Mouse (Mus musculus) bone marrow macrophage, adult 2 months (primary cell): ENCODE data around the gene Cdh26. TPM values are rescaled to one million over a fixed set of nuclear protein-coding genes. Genes with fewer than 3 reads are reported as not detected.
A peak's percentile ranks its signal among the peaks of the same experiment; 100 is the strongest.

Experiments used
- H3K27ac ChIP-seq: 2 replicates; pipeline ENCODE4 v1.5.1; 2012; ENCODE audit warnings: low read depth, low read length; ENCODE audit not compliant: insufficient read depth
- H3K4me1 ChIP-seq: 2 replicates; pipeline ENCODE4 v1.6.1; 2012; ENCODE audit warnings: low read length; ENCODE audit not compliant: control insufficient read depth, insufficient read depth
- H3K4me3 ChIP-seq: 2 replicates; pipeline ENCODE4 v1.5.1; 2012; ENCODE audit warnings: mild to moderate bottlenecking, low read length, moderate library complexity; ENCODE audit not compliant: insufficient read depth
- CTCF ChIP-seq: IDR thresholded peaks from 2 replicates; pipeline ENCODE4 v1.5.1; 2012; ENCODE audit warnings: low read depth, mild to moderate bottlenecking, low read length, moderate library complexity
- POLR2A ChIP-seq: IDR thresholded peaks from 2 replicates; pipeline ENCODE4 v1.6.1; 2012; ENCODE audit warnings: mild to moderate bottlenecking, low read depth, low read length, borderline replicate concordance
- polyA plus RNA-seq: library from polyadenylated mRNA; stranded (reverse); fragments of >200 nt; gene quantifications from 2 replicates; pipeline ENCODE4 v1.2.4, GENCODE M21; 2012; ENCODE audit not compliant: missing spikeins, insufficient read depth, insufficient read length

Gene Cdh26
- polyA plus RNA-seq, 1 experiment = not detected

DNA sequence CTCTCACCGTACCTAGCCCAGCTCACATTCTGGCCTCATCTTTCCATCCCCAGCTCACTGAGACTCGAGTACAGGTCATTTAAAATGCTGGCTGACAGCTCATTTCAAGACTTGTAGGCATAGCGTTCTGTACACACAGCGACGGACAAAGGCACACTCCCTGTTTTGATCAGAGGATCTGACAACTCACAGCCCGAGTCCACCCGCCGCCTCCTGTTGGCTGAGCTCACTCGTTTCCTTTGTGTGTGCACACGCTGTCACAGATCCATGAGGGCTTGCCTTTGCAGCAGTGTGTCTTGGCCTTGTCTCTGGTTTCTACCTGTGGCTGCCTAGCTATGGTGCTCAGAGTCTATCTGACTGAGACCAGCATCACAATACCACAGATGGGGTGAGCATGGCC lies 72.1 kb downstream of the Cdh26 start:
- H3K27ac ChIP-seq = no peak overlapping the region
- TF ChIP-seq CTCF = no peak
- TF ChIP-seq POLR2A = no peak
- H3K4me3 ChIP-seq = no peak overlapping the region
- no peaks in the 10 kb centered on the region for H3K4me1 ChIP-seq

DNA sequence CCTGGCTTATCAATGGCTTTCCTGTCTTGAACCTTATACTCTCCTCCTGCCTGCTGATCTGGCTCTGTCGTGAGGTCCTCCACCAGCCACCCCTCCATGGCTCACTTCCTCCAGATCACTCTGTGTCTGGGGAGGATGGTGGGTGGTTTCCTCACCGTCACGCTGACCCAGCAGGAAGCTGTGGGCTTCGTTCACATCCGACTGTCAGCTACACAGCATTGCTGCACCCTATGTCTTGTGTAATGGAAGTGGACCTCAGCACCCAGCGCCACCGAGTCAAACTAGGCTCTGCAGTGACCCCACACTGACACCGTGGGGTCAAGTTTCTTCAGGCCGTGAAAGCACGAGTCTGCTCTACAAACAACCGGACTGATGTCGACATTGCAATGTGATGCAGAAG lies 75.7 kb downstream of the Cdh26 start:
- Histone ChIP-seq H3K27ac (no peak overlapping the region), H3K4me1 (no peaks in the 10 kb centered on the region), H3K4me3 (no peak overlapping the region)

DNA sequence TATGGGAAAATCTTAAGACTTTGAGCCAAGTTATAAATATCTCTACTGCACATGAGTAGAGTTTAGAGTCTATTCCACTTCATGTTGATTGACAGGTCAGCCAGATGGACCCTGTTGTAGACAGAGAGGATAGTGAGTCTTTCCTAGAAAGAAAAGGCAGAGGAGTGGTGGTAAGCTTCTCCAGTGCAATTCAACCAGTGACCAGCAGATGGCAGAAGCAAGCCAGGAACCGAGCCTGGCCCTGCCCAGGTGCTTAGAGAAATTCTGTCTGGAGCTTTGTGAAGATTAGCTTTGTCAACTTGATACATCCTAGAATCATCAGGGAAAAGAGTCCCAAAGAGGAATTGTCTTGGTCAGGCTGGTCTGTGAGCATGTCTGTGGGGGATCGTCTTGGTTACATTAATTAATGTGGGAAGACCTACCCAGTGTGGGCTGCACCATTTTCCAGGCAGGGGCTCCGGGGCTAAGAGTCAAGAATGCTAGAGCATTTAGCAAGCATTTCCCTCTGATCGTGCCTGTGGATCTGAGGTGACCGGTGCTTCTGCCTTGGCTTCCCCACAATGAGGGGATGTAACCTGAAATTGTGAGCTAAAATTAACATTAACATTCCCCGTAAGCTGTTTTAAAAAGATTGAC lies 77.2 kb downstream of the Cdh26 start:
- Histone ChIP-seq H3K4me3 (no peak overlapping the region), H3K4me1 (no peaks in the 10 kb centered on the region), H3K27ac (no peak overlapping the region)
- peak; percentile 39; the same call in 1 of the 2 replicates for TF ChIP-seq CTCF
- TF ChIP-seq POLR2A = no peak

More for the DNA sequence above, 75.7 kb downstream of the Cdh26 start:
- TF ChIP-seq POLR2A = no peak
- TF ChIP-seq CTCF = no peak

DNA sequence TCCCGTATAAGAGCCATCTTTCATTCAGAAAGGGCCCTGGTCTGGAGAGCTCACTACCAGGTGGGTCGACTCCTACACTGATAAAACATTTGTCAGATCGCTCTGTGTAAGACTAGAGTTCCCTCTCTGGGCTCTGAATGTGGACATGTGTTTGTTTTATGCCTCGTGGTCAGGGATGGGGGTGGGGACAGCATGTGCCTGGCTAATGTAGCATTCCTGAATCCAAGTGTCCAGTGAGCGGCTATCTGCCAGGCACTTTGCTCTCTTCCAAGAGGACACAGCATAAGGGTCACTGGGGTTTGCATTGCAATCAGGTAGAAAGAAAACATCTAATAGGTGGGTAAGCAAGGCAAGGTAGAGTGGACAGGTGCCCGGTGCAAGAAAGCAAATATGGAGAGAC lies 77.9 kb downstream of the Cdh26 start:
- Histone ChIP-seq H3K4me3 (no peak overlapping the region), H3K27ac (no peak overlapping the region), H3K4me1 (no peaks in the 10 kb centered on the region)
- TF ChIP-seq POLR2A (no peak), CTCF (no peak)

DNA sequence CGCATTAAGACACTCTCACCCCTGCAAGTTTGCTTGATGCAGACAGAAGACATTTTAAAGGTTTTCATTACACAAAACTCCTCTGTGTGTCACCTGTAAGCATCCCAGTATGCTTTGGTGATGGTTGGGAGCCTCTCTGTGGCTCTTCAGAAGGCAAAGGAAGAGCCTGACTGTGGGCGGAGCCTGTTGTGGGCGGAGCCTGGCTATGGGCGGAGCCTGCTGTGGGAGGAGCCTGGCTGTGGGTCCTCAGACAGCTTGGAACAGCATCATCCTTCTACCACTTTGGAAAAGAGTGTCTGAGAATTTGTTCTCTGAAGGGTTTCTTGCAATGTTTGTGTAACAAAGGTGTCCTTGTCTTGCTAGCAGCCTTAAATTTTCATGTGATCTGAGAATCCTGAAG lies 82.7 kb downstream of the Cdh26 start:
- Histone ChIP-seq H3K4me1 (no peaks in the 10 kb centered on the region), H3K27ac (no peak overlapping the region), H3K4me3 (no peak overlapping the region)
- TF ChIP-seq POLR2A (no peak), CTCF (no peak)

DNA sequence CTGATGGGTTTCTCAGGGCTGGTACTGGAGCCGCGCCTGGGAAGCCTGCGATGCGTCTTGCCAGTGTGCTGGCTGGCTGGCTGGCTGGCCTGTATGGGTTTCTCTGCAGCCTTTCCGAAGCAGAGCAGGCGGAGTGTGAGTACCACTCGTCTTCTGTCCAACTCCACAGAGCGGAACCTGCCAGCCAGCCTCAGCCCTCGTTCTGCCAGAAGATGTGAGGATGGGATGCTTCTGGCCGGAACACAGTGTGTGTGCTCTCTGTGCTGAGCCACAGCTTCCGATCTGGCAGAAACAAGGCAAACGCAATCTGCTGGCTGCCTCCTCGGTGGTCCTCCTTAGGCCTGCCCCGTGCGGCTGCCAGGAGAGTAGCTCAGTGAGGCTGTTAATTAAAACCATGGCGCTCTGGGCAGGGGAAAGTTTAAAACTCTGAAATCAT lies 83.3 kb downstream of the Cdh26 start:
- Histone ChIP-seq H3K27ac (no peak overlapping the region), H3K4me3 (no peak overlapping the region), H3K4me1 (no peaks in the 10 kb centered on the region)
- TF ChIP-seq CTCF (no peak), POLR2A (no peak)

DNA sequence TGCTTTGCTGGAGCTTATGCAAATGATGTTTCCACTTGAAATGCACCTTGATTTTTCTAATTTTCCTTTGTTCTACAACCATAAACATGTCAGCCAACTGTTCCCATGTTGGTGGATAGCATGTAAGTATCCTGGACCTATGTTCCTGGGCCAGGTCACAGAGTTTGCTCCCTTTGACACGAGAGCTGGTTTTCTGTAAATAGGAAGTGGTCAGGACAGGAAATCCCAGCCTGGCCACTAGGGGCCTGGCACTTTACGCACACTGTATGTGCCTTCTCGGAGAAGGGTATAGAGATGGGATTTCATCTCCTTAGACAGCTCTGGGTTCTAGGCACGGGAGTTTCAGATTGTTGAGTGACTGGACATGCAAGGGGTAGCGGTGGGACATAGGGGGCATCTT lies 86.1 kb downstream of the Cdh26 start:
- Histone ChIP-seq H3K4me1 (no peaks in the 10 kb centered on the region), H3K27ac (no peak overlapping the region), H3K4me3 (no peak overlapping the region)
- TF ChIP-seq CTCF = no peak

DNA sequence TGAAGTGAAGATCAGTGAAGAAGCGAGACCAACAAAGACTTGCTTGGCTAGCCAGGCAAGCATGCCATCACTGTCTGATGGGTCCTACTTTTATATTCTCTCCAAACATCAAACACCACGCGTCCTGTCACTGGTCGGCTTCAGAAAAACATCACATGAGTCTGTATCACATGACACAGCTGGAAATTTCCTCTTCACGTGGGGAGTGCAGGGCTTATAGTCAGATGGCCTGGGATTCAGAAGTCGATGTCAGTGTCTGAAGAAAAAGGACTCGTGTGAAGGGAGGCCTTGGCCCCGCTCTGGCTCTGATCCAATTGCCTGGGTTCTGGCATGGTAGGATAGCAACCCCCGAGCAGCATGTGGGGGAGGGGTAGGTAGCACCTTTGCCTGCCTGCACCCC lies 86.6 kb downstream of the Cdh26 start:
- Histone ChIP-seq H3K4me1 (no peaks in the 10 kb centered on the region), H3K27ac (no peak overlapping the region), H3K4me3 (no peak overlapping the region)
- TF ChIP-seq CTCF (no peak), POLR2A (no peak)

DNA sequence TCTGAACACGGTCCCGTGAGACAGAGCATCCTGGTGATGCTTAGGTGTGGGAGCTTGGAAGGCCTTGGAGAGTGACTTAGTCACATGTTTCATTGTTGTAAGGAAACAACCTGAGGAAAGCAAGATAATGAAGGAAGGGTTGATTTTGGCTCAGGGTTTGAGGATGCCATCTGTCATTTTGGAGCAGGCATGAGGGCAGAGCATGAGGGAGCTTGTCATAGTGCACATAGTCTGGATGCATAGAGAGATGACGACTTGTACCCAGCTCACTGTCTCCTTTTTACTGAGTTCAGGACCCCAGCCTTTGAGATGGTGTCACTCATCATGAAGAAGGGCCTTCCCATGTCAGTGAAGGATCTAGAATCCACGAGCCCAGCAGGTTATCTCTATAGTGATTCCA lies 89.0 kb downstream of the Cdh26 start:
- Histone ChIP-seq H3K4me1 (no peaks in the 10 kb centered on the region), H3K27ac (no peak overlapping the region), H3K4me3 (no peak overlapping the region)
- no peak for TF ChIP-seq CTCF
- TF ChIP-seq POLR2A = no peak

DNA sequence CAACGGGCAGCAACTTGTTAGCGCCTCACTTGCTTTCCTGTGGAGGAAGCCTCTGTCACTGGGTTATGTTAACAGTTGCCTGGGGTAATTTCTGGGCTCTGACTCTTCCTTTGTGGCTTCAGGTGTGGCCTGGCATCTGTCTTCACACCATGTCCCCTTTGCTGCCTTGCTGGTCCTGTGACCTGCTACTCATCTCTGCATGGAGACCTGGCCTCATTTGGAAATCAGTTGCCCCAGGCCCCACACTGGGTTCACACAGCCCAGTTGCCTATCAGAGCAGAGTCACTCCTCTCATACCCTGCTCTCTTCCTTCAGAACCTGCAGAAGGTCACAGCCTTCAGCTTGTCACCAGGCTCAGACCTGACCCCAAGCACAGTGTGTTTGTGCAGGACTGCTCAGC lies 89.9 kb downstream of the Cdh26 start:
- Histone ChIP-seq H3K4me1 (no peaks in the 10 kb centered on the region), H3K27ac (no peak overlapping the region), H3K4me3 (no peak overlapping the region)
- TF ChIP-seq CTCF = no peak
- no peak for TF ChIP-seq POLR2A

DNA sequence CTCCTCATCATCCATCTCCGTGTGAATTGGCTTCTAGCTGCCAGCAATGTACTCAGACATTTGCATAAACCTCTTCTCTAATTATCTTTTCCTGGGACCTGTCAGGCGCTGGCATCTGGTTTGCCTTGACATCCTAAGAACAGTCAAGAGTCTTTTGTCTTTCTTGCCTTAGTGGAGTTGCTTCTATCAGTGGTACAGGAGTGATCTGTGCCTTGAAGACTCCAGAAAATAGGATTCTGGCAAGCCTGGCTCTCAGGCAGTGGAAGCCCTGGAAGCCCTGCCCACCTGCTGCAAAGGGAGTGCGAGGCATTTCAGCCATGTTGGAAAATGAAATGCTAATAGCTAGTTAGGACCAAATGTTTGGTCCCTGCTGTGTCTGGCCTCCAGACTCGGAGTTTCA lies 92.0 kb downstream of the Cdh26 start:
- Histone ChIP-seq H3K27ac (no peak overlapping the region), H3K4me3 (no peak overlapping the region), H3K4me1 (no peaks in the 10 kb centered on the region)
- TF ChIP-seq CTCF = no peak
- no peak for TF ChIP-seq POLR2A
